Mouse (Mus musculus): ENCODE measurements around the gene Cep128.

DNA sequence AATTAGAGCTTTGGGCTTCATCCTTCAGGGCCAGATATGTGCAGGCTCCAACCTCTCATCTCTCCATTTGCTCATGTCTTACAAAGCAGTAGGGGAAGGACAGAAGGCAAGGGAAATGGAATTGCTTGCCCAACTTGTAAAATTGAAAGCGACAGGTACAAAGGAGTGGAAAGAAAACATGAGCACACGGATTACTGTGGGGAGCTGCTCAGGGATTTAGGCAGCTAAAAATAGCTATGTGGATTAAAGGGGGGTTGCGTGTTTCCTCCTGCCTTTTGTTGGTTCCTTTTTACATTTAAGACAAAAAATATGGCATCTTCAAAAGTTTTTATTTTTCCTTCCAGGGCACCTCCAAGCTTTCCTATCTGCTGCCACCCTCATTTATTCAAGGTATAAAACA is 269.2 kb downstream of the Cep128 start:
- TF ChIP-seq CTCF (IDR thresholded peaks at IDR 0.05; ENCODE audit: control insufficient read depth, insufficient read depth, insufficient replicate concordance, low read depth, low read length) = no peak
- TF ChIP-seq POLR2A (IDR thresholded peaks at IDR 0.05; ENCODE audit: control insufficient read depth, low read depth, low read length) = no peak
